Mouse (Mus musculus) thymus, postnatal 25 days (tissue): ENCODE measurements around the gene Cant1.

Experiments used
- DNase-seq: peaks from one replicate; pipeline ENCODE4 v3.0.0; 2022

Cant1 gene

GRCm38 (mm10) chr11:118428944-118429709 is 10.2 kb upstream of the Cant1 start:
- no peak for DNase-seq

- DNase-seq: peak; percentile 21
These were observed 9.6 kb upstream of the Cant1 start for GRCm38 (mm10) chr11:118428460-118428868.

GRCm38 (mm10) chr11:118427986-118428385 is 9.1 kb upstream of the Cant1 start, which contains the start of gene C1qtnf1:
Gene C1qtnf1, plus strand, starts transcription at chr11:118428203.
- DNase-seq: peak; percentile 50

GRCm38 (mm10) chr11:118427266-118427779 is 8.4 kb upstream of the Cant1 start:
- DNase-seq: no peak

- no peak for DNase-seq
These were observed 7.9 kb upstream of the Cant1 start for GRCm38 (mm10) chr11:118426765-118427164.

- DNase-seq: no peak
These were observed 5.9 kb upstream of the Cant1 start for GRCm38 (mm10) chr11:118424621-118425335.

- peak; percentile 79 for DNase-seq
These were observed 4.5 kb upstream of the Cant1 start for GRCm38 (mm10) chr11:118423266-118423971.

GRCm38 (mm10) chr11:118420261-118420660 is 1.4 kb upstream of the Cant1 start:
- no peak for DNase-seq

GRCm38 (mm10) chr11:118418442-118418833 is 448 bp downstream of the Cant1 start:
- DNase-seq: no peak

GRCm38 (mm10) chr11:118417496-118417895 is 1.4 kb downstream of the Cant1 start:
- DNase-seq: no peak

GRCm38 (mm10) chr11:118416046-118416445 is 2.8 kb downstream of the Cant1 start:
- DNase-seq: no peak

- DNase-seq: no peak
These were observed 3.3 kb downstream of the Cant1 start for GRCm38 (mm10) chr11:118415630-118416029.

GRCm38 (mm10) chr11:118414270-118414669 is 4.6 kb downstream of the Cant1 start:
- no peak for DNase-seq

GRCm38 (mm10) chr11:118413055-118413454 is 5.8 kb downstream of the Cant1 start:
- no peak for DNase-seq

GRCm38 (mm10) chr11:118412601-118413000 is 6.3 kb downstream of the Cant1 start:
- no peak for DNase-seq

GRCm38 (mm10) chr11:118411271-118411670 is 7.6 kb downstream of the Cant1 start:
- DNase-seq: no peak

- no peak for DNase-seq
These were observed 8.4 kb downstream of the Cant1 start for GRCm38 (mm10) chr11:118410479-118410878.

GRCm38 (mm10) chr11:118410073-118410444 is 8.8 kb downstream of the Cant1 start:
- DNase-seq: no peak

GRCm38 (mm10) chr11:118409106-118410072 is 9.5 kb downstream of the Cant1 start:
- no peak for DNase-seq

GRCm38 (mm10) chr11:118408051-118408740 is 10.7 kb downstream of the Cant1 start:
- DNase-seq: no peak

GRCm38 (mm10) chr11:118407318-118407910 is 11.5 kb downstream of the Cant1 start:
- peak; percentile 63 for DNase-seq
